Mouse (Mus musculus): ENCODE measurements around the gene Fam160a1.
A peak's percentile ranks its signal among the peaks of the same experiment; 100 is the strongest.

The Fam160a1 gene

DNA sequence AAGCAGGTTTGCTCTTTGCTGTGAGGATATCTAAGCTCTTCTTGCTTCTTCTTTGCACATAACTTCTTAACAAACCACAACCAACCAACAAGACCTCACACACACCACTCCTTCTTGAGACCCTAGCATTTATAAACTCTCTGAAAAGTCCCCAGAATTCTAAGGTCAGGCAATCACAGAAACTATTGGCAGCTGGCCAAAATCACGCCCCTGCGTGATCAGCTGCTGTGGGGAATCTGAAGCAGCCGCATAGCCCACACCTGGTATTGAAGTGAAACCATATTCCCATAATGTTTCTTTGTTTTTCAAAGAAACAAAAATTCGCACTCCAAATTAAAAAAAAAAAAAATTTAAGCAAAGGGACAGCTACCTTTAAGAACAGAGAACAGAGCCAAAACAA, 71.0 kb downstream of the Fam160a1 start:
- no peak for DNase-seq (ENCODE audit: low read depth)

DNA sequence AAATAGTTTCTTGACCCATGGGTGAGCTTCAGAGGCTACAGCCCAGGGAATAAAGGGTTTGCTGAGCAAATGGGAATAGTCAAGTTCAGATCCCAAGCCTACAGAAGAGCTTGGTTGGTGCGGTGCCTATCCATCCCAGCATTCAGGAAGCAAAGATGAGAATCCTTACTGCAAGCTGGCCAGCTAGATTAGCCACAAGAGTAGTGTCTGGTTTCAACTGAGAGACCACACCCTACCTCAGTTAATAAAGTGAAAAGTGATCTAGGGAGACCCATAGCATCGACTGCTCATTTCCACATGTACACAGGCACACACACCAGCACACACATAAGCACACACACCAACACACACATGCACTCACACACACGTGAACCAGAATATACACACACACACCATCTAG, 75.3 kb downstream of the Fam160a1 start:
- no peak for DNase-seq (ENCODE audit: low read depth)

DNA sequence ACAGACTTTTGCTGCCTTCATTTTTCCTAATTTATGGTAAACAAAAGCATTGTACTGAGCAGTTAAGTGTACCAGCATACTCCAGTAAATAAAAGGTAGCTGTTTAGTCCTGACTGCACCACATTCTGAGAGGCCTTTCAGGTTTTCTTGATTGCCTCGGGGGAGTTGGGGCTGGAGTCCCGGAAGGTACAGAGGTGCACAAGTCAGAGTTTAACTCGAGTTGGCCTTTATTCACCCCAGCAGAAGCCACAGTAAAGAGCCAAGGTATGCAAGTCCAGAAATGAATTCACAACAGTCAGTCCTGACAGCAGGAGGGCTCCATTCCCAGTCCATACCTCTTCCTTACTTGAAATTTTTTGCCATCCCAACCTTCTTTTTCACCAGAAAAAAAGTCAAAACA, 78.5 kb downstream of the Fam160a1 start:
- no peak for DNase-seq (ENCODE audit: low read depth)

DNA sequence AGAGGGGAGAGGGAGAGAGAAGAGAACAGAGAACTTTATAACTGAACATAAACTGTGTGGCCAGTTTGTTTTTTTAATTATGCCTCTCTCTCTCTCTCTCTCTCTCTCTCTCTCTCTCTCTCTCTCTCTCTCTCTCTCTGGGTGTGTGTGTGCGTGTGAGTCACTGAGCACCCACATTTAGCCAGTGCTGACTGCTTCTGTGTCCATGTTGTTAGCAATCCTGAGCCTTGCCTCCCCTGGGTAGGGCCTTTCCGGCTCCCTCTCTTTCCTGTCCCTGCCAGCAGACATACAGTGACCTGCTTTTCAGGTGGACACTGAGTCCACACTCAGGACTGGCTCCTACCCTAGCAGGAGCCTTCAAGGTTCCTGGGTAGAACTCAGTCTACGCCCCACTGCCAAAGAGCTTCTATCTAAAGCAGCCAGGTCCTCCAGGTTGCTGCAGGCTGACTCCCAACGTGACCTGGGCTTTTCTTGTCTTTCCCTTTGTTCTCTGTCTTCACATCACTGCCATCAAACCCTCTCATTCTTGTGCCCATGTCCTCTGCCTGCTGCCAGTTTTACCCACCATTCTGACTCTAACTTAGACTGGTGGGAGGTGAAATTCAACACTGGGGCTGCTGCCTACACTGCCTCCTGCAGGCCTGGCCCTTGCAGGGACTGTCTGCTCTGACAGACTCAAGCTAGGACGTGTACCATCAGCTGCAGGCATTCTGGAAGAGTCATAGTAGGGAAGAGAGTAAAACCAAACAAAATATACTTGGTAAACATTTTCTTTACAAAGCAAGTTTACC, 83.0 kb downstream of the Fam160a1 start:
- DNase-seq (ENCODE audit: low read depth): no peak

DNA sequence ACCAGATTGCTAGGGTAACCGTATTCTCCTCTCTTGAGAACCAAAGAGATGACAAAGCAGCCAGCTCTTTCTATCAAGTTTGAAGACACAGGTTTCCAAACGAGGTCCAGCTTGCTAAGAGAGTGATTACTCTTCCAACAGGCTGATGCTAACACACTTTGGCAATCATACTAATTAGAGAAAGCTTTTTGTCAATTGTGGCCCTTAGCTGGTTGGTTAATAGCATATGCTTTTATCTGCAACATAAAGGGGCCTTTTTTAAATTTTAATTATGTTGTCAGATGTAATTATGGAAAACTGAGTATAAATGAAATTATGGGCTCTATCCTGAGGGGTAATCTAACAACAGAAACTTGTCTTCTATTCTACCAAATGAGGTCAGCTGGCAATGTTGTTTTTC, 89.9 kb downstream of the Fam160a1 start:
- DNase-seq (ENCODE audit: low read depth): no peak

DNA sequence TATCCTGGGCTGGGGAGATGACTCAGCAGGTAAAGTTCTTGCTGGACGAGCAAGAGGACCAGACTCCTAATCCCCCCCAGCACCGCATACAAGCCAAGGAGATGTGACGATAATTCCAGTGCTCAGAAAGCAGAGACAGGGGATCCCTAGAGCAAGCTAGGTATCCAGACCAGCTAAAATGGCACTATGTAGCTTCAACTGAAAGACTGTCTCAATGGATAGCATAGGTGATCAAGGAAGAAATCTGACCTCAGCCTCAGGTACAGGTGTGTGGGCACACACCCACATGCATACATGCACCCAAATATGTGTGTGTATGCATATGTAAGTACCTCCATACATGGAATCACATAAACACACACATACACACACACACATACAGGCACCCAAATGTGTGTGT, 91.1 kb downstream of the Fam160a1 start:
- DNase-seq (ENCODE audit: low read depth): no peak

DNA sequence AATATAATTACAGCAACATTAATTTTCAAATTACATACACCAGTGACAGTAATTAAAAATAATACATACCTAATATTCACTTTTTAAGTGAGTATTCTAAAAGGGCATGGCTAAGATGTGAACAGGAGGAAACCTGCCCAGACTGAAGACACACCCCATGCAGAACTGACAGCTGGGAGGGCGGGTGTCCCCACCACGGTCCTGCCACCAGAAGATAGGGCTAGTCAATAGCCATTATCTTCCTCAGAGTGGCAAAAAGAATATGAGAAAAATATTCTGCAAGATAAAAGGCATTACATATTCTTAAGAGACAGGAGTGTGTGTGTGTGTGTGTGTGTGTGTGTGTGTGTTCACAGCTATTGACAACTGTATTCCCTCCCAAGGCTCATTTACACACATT, 92.0 kb downstream of the Fam160a1 start:
- no peak for DNase-seq (ENCODE audit: low read depth)

DNA sequence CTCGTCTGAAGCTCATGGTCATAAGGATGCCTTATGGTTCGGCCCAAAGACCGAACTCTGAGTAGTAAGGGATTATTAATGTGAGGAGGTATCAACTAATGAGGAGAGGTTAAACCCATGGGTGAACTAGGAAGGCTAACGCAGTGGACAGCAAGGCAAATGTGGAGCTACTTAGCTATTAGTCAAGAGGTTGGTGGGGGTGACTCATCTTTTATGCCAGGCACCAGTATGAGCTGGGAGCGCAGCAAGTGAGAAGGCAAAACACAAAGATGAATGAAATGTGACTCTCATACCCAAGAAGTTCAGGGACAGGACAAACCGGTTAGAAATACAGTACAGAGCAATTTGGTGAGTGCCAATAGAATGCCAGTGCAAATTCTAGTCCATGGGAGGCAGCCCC, 94.5 kb downstream of the Fam160a1 start:
- no peak for DNase-seq (ENCODE audit: low read depth)

DNA sequence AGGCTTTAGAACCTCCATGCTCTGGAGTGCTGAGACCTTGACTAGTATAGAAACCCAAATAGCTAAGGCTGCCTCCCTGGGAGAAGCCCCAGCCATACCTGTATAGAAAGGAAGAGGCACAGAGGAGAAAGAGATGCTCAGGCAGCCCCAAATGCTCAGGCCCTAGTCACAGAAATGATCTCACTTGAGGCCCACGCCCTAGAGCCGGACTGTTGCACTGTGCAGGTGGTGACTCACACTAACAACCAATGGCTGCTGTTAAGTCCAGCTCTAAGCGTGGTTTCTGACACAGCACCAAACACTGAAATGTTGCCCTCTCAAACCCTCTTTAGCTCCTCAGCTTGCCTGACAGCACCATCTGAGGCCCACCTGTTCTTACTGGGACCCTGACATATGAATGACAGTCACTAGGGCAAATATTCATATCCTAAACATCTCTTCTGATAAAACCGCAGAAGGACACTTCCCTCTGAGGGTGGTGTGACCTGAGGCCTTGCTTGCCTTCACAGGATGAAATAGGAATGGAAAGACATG, 101.3 kb downstream of the Fam160a1 start:
- DNase-seq (ENCODE audit: low read depth): no peak

DNA sequence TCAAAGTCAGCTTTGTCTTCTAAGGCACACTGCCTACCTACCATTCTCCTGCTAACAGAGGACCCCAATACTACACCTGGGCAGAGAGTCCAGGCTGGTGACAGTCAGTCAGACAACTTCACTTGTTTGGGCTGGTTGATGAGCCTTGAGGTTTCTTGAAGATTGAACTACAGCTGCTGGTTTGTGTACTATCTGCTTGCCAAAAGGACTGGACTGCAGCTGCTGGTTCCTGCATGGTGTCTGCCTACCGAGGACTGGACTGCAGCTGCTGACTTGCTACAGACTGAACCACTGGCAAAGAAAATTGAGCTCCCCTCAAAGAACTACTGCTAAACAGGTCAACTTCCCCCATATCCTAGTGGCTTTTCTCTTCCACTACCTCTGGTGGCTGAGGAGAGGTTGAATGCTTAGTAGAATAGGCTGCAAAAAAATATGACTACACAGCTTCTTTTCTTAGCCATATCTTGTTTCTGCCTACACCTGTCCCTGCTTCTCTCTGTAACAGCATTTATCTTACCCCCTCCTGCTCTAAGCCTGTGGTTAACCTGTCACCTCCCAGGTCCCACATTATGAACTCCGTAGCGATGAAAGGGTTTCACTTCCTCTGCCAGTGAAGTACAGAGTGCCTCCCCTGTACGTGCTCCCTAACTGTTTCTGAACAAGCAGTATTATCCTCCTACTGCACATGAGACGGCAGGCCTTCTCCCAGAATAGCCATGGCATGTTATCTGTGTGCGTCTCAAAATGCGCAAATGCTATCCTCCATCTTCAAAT, 103.0 kb downstream of the Fam160a1 start:
- no peak for DNase-seq (ENCODE audit: low read depth)

DNA sequence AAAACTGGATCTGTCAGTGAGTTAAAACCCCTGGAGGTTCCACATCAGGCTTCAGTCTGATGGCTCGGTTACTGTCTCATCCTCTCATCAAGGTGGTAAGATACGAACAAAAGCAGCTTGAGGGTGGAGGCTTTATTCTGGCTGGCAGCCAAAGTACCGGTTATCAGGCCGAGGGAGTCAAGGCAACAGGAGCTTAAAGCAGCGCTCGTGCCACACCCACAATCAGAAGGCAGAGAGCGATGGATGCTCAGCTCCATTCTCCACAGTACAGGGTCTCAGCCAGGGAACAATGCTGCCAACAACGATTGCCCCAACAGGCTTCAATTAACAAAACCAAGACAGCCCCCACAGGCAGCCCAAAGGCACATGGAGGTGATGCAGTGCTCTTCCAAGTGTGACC, 106.4 kb downstream of the Fam160a1 start:
- no peak for DNase-seq (ENCODE audit: low read depth)

DNA sequence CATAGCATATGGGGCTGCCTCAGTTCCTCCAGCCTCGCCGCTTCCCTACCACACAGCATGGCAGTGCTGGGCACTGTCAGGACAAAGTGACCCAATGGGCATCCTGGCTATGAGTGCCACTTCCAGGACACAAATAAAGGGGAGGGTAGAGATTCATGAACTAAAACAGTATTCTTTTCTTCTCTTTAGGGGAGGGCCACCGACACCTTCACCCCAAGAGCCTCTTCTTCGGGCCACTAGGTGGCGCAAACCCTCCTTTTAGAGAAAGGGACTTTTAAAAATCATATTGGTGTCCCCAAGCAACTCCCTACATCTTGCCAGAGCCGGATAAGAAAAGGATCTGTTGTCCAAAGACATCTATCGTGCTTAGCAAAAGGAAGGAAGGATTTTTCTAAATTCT, 109.7 kb downstream of the Fam160a1 start:
- peak; percentile 44 for DNase-seq (ENCODE audit: low read depth)

DNA sequence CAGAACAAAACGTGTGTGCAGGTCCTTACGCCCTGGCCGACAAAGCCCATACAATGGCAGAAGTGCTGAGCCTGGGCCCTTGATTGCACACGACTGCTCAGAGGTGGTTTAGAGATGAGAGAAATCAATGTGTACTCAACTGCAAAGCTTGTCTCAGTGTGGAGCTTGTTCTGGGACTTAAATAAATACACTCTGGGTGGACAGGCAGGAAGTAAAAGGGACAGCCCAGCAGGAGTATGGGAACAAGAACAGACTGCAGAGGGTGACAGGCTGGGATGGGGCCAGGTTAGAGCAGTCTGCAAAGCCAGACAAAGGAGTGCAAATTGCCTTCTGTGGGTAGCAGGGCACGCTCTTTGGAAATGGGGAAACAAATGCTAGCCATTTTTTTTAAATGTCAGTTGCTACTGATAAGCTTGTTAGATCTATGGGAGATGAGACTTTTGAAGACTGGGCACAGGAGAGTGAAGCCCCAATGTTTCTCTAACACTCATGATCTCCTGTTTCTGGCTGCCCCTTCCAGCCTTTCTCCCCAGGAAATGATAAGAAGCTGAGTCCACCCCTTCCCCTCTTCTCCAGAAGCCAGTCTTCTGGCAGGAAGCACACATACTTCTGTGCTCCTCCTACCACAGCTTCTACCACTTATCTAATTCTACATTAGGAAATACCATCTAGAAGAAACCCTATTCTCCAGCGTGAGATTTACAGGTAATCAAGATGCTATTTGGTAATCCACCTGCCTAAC, 113.8 kb downstream of the Fam160a1 start:
- no peak for DNase-seq (ENCODE audit: low read depth)

DNA sequence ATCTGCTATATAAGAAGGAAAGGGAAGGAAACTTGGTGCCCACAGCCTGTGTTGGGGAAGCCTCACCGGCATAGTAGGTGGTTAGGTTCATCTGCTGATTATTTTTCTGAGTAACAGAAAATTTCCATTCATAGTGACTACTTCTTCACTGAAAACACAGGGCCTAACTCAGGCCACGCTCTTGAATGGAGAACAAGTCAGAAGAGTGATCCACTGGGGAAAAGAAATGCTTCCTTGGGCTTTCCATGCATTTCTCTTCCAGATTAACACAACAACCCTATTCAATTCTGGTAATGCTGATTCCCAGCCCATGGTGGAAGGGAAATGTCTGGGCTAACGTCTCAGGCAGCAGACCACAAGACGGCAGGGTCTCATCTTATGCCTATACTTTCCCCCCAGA, 118.6 kb downstream of the Fam160a1 start:
- no peak for DNase-seq (ENCODE audit: low read depth)

DNA sequence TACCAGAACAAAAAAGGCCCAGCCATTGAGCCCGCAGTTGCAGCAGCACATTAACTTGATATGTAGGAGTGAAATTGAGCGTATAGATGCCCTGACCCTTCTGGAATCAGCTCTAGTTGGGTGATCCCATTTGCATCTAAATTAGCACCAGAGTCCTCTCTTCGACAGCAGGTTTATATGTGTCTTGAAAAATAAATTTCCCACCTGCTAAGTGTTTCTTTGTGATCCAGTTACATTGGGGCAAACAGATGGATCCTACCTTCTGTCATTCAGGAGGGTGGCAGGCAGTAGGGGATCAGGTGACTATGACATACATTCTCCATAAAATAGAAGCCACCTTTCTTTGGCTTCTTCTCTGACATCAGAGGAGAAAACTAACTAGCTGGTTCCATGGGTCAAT, 122.0 kb downstream of the Fam160a1 start:
- no peak for DNase-seq (ENCODE audit: low read depth)

DNA sequence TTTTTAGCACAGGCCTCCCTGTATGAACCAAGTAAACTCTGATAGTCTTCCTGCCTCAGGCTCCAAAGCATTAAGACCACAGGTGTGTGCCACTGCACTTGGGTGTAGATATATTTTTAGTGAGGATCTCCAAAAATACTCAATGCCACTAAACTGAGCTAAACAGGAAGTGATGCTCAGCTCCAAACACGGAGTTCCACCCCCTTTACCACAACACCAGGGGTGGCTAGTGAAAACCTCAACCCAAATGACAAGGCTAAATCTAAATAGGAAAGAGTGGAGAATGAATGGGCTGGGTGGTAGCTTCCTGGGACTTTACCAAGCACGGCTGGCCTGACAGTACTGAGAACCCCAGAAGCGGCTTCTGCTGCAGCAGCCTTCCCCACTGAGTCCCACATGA, 124.1 kb downstream of the Fam160a1 start:
- no peak for DNase-seq (ENCODE audit: low read depth)

DNA sequence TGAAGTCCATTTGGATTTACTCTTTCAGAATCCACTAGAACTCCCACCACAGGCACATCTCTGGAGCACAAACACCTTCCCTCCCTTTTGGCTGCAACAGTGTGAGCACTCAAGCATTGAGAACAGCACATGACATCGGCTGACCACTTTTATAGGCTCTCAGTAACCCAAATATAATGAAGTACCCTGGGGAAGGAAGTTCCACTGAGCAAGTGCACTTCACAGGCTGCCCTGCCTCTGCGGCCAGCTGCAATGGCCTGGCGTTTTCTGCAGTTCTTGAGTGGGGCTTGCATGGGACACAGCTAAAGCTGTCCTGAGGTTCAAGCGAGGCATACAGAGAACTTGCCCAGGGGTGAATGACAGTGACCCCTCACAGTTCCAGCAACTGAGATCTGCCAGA, 126.0 kb downstream of the Fam160a1 start:
- no peak for DNase-seq (ENCODE audit: low read depth)

DNA sequence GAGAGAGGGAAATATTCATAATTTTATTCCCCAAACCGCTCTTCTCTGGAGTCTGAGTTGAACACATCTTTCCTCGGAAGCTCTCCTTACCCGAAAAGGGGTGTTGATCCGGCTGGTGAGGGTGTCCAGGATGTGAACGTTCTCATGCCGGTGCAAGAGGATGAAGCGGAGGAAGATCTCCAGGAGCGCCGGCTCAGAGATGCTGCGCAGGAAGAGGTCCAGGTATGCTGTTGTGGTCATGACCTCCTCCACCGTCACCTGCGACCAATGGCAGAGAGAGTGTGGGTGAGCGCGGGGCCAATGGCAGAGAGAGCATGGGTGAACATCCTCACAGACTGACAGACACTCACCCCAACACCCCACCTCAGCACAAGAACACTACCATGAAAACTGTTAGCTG, 128.8 kb downstream of the Fam160a1 start:
- no peak for DNase-seq (ENCODE audit: low read depth)

DNA sequence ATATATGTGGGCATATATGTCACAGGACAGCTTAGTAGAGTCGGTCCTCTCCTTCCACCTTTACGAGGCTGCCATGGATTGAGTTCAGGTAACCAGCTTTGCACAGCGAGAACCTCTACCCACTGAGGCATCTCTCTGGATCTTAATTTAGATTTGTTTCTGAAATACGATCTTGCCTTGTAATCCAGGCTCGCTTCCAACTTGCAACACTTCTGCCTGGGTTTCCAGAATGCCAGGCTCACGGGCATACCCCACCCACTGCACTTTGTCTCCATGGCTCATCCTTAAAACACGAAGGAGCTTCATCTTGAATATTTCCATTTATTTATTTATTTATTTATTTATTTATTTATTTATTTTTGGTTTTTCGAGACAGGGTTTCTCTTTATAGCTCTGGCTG, 131.8 kb downstream of the Fam160a1 start:
- DNase-seq (ENCODE audit: low read depth): no peak

DNA sequence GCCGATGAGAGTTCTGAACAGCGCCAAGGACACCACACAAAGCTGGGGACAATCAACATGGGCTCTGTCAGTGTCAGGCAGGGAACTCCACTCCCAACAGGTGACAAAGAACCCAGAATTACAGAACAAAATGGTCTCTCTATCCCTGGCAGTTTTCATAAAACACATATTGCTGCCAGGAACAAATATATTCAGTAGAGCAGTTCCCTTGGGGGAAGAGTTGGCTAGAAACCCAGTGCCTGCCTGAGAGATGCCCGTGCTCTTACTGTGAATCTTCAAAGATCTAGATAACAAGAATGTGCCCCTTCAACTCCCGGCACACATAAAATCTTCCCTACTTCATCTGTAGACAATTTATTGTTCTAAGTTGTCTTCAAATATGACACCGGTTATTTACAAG, 133.5 kb downstream of the Fam160a1 start:
- DNase-seq (ENCODE audit: low read depth): no peak

DNA sequence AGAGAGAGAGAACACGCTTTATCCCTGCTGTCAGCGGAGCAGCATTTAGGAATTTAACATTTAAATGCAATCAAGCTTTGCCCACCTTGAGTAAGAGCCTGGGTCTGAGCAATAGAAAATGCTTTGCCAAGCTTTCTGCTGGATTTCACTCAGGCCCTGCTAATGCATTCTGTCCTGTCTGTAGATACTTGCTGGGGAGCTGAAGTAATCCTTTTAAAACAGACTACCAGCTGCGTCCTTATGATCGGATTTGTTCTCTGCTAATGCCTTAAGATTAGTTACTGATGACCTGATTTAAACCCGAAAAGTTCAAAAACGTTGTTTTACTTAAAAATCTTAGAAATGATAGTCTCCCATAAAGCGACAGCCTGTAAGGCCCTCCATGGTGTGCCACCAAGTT, 136.0 kb downstream of the Fam160a1 start:
- no peak for DNase-seq (ENCODE audit: low read depth)

DNA sequence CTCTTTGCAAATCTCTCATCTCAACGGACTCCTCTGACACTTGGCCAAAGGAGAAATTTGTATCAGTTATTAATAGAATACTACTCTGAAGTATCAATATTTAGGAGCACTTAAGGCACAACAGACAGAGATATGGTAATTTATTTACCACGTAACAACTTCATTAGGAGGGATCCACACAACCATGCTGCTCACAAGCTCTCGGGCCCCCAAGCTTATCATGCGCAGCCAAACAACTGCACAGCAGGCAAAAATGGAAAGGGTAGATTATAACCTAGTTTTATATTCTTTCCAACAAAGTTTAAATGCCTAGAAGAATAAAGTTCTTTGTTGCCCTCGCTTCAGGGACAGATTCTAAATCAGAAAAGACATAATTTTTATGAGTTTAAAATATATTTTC, 137.1 kb downstream of the Fam160a1 start:
- no peak for DNase-seq (ENCODE audit: low read depth)
